Mouse (Mus musculus) hindbrain, embryonic 12.5 days (tissue): ENCODE measurements at regions not wholly inside any gene's neighbourhood (a gene's known extent, or its start where the extent isn't known, plus 50 kb on each side); places are given as distances from the start of the nearest gene placed in this dataset.

Source experiments
- ATAC-seq: fragments of 200-750 bp; cut with Nextera tagmentation; 2 replicates; pipeline ENCODE4 v1.8.0; 2017; ENCODE audit warnings: moderate TSS enrichment; ENCODE audit not compliant: low FRiP score
- H3K27ac ChIP-seq: fragments of 300-500 bp; sonication (generic); 2 replicates; pipeline ENCODE4 v1.5.1; 2016; ENCODE audit warnings: mild to moderate bottlenecking
- H3K27me3 ChIP-seq: fragments of 300-500 bp; sonication (generic); 2 replicates; pipeline ENCODE4 v1.6.1; 2016; ENCODE audit warnings: mild to moderate bottlenecking
- H3K36me3 ChIP-seq: fragments of 300-500 bp; sonication (generic); 2 replicates; pipeline ENCODE4 v1.6.1; 2016; ENCODE audit warnings: mild to moderate bottlenecking
- H3K4me1 ChIP-seq: fragments of 300-500 bp; sonication (generic); 2 replicates; pipeline ENCODE4 v1.6.1; 2016
- H3K4me2 ChIP-seq: fragments of 300-500 bp; sonication (generic); replicated peaks from 2 replicates; pipeline ENCODE4 v1.6.1; 2016; ENCODE audit warnings: mild to moderate bottlenecking
- H3K4me3 ChIP-seq: fragments of 300-500 bp; sonication (generic); 2 replicates; pipeline ENCODE4 v1.5.1; 2016; ENCODE audit warnings: mild to moderate bottlenecking
- H3K9ac ChIP-seq: fragments of 300-500 bp; sonication (generic); 2 replicates; pipeline ENCODE4 v1.6.1; 2016; ENCODE audit warnings: mild to moderate bottlenecking, moderate library complexity
- H3K9me3 ChIP-seq: fragments of 300-500 bp; sonication (generic); replicated peaks from 2 replicates; pipeline ENCODE4 v1.6.1; 2016; ENCODE audit warnings: mild to moderate bottlenecking
- WGBS: fragments of 180-500 bp; shearing (Covaris S2); methylation state at CpG from one replicate; pipeline ENCODE4 v1.1.7; 2016; 5-methylcytosine and 5-hydroxymethylcytosine counted together

GRCm38 (mm10) chr6:94389716-94390115 lies 106.0 kb upstream of the Magi1 start:
- Histone ChIP-seq H3K4me2 (no peak overlapping the region), H3K36me3 (no peaks in the 10 kb centered on the region), H3K9me3 (no peaks in the 10 kb centered on the region), H3K4me1 (no peaks in the 10 kb centered on the region), H3K27me3 (no peaks in the 10 kb centered on the region), H3K27ac (no peak overlapping the region), H3K9ac (no peak overlapping the region), H3K4me3 (no peak overlapping the region)
- 85% methylated on average over 9 of the region's 9 CpGs for WGBS
- no peak for ATAC-seq

- Histone ChIP-seq H3K9me3 (no peaks in the 10 kb centered on the region), H3K9ac (no peak overlapping the region), H3K4me3 (no peak overlapping the region), H3K27ac (no peak overlapping the region), H3K4me2 (no peak overlapping the region), H3K36me3 (no peaks in the 10 kb centered on the region), H3K4me1 (no peaks in the 10 kb centered on the region), H3K27me3 (no peaks in the 10 kb centered on the region)
- 76% methylated on average over 2 of the region's 2 CpGs for WGBS
- ATAC-seq, result no peak
These were observed 103.9 kb upstream of the Magi1 start for GRCm38 (mm10) chr6:94387648-94388047.

DNA sequence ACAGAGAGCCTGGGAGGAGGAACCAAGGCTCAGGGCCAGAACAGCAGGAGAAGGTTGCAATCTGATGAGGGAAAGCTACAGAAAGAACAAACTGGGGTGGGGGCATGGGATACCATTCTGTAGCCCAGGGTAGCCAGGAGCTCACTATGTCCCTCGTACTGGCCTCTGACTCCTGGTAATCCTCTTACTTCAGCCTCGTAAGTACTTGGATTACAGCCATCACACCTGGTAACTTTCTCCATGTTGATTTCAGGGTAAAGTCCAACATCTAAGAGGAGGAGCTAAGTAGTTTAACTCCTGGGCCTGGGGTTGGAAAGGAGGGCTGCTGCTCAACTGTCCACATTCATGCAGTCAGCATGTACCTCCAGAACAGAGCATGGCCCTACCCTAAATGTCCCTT lies 101.8 kb upstream of the Magi1 start:
- Histone ChIP-seq H3K9me3 (no peaks in the 10 kb centered on the region), H3K4me1 (no peaks in the 10 kb centered on the region), H3K36me3 (no peaks in the 10 kb centered on the region), H3K27ac (no peak overlapping the region), H3K9ac (no peak overlapping the region), H3K27me3 (no peaks in the 10 kb centered on the region), H3K4me2 (no peak overlapping the region), H3K4me3 (no peak overlapping the region)
- ATAC-seq, result no peak
- 95% methylated on average over 2 of the region's 2 CpGs for WGBS

GRCm38 (mm10) chr6:94369991-94370390 lies 86.3 kb upstream of the Magi1 start:
- Histone ChIP-seq H3K27me3 (no peaks in the 10 kb centered on the region), H3K36me3 (no peaks in the 10 kb centered on the region), H3K4me3 (no peak overlapping the region), H3K4me1 (no peaks in the 10 kb centered on the region), H3K9ac (no peak overlapping the region), H3K4me2 (no peak overlapping the region), H3K9me3 (no peaks in the 10 kb centered on the region), H3K27ac (no peak overlapping the region)
- 90% methylated on average over 2 of the region's 2 CpGs for WGBS
- no peak for ATAC-seq

GRCm38 (mm10) chr6:94363951-94364350 lies 80.2 kb upstream of the Magi1 start:
- Histone ChIP-seq H3K4me1 (no peaks in the 10 kb centered on the region), H3K9ac (no peak overlapping the region), H3K4me3 (no peak overlapping the region), H3K4me2 (no peak overlapping the region), H3K36me3 (no peaks in the 10 kb centered on the region), H3K27me3 (no peaks in the 10 kb centered on the region), H3K9me3 (no peaks in the 10 kb centered on the region), H3K27ac (no peak overlapping the region)
- WGBS, result 86% methylated on average over 6 of the region's 6 CpGs
- no peak for ATAC-seq

DNA sequence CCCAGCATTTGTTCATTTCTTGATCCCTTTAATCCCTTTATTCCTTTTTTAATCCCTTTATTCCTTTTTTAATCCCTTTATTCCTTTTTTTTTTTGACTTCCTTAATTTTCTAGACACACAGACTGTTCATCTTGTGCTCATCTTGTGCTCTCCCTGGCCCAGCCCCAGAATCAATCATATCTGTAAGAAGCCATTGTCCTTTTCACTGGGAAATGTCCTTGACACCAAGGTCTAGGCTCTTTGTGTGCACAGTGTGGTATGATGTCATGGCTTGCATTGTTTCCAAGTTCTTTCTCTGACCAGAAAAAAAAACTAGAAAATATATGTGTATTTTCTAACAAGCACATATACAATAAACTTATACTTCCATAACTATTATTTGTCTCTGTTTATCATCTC lies 78.9 kb upstream of the Magi1 start:
- Histone ChIP-seq H3K27ac (no peak overlapping the region), H3K27me3 (no peaks in the 10 kb centered on the region), H3K4me2 (no peak overlapping the region), H3K9me3 (no peaks in the 10 kb centered on the region), H3K9ac (no peak overlapping the region), H3K4me1 (no peaks in the 10 kb centered on the region), H3K4me3 (no peak overlapping the region), H3K36me3 (no peaks in the 10 kb centered on the region)
- ATAC-seq, result no peak

DNA sequence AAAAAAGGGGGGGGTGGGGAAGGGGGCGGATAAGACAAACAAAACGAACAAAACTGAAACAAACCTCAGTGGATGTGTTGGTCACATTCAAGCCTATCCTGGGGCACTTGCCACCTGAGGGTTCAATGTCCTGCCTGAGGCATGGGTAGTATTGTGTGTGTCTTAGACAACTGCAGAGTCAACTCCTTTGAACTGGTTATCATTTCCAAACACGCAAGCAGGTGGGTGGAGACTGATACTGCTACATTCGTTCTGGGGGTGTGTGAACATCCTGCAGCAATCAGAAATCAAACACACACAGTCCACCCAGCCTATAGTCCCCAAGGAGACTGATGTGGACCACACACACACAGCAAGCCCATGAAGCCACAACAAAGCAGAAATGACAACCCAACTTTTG lies 73.9 kb upstream of the Magi1 start:
- H3K9me3 ChIP-seq, result no peaks in the 10 kb centered on the region
- H3K27ac ChIP-seq, result no peak overlapping the region
- ATAC-seq, result no peak
- no peak overlapping the region for H3K4me2 ChIP-seq
- H3K27me3 ChIP-seq, result no peaks in the 10 kb centered on the region
- WGBS, result 63% methylated on average over 4 of the region's 4 CpGs
- H3K4me1 ChIP-seq, result no peaks in the 10 kb centered on the region
- H3K4me3 ChIP-seq, result no peak overlapping the region
- H3K36me3 ChIP-seq, result no peaks in the 10 kb centered on the region
- no peak overlapping the region for H3K9ac ChIP-seq

- WGBS, result 53% methylated on average over 8 of the region's 8 CpGs
- H3K27ac ChIP-seq, result no peak overlapping the region
- H3K27me3 ChIP-seq, result no peaks in the 10 kb centered on the region
- H3K4me3 ChIP-seq, result no peak overlapping the region
- ATAC-seq, result no peak
- no peaks in the 10 kb centered on the region for H3K4me1 ChIP-seq
- H3K9me3 ChIP-seq, result no peaks in the 10 kb centered on the region
- H3K4me2 ChIP-seq, result no peak overlapping the region
- H3K9ac ChIP-seq, result no peak overlapping the region
- H3K36me3 ChIP-seq, result no peaks in the 10 kb centered on the region
These were observed 70.9 kb upstream of the Magi1 start for GRCm38 (mm10) chr6:94354451-94355095.

- H3K4me3 ChIP-seq, result no peak overlapping the region
These were observed 60.6 kb upstream of the Magi1 start for GRCm38 (mm10) chr6:94344296-94344695.

DNA sequence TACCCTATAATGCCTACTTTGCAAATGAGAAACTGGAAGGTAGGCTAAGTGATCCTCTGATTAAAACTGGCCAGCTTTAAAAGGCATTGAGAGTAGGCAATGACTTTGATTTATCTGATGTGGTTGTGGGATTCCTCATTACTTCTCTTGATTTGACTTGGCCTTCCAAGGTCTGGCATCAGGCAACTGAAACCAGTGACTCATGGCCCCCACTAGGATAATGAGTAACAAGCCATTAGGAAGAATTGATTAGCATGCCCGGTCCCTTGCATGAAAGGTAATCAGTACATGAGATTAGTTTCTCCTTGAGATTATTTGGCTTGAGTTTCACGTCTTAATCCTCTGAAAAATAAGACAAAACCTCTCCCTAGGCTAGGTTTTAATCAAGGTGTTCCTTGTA lies 56.8 kb upstream of the Magi1 start:
- no peaks in the 10 kb centered on the region for H3K36me3 ChIP-seq
- no peak overlapping the region for H3K27ac ChIP-seq
- no peak overlapping the region for H3K4me2 ChIP-seq
- H3K9me3 ChIP-seq, result no peaks in the 10 kb centered on the region
- 63% methylated on average over 2 of the region's 2 CpGs for WGBS
- no peak overlapping the region for H3K4me3 ChIP-seq
- no peak overlapping the region for H3K9ac ChIP-seq
- no peaks in the 10 kb centered on the region for H3K27me3 ChIP-seq
- 0 out of 2 replicates have a peak, but pooled peaks cover 2% of the 10 kb centered on the region for H3K4me1 ChIP-seq
- ATAC-seq, result no peak

More at GRCm38 (mm10) chr6:94344296-94344695, 60.6 kb upstream of the Magi1 start:
- Histone ChIP-seq H3K9me3 (0 out of 2 replicates have a peak, but pooled peaks cover 5% of the 10 kb centered on the region), H3K27me3 (no peaks in the 10 kb centered on the region), H3K36me3 (no peaks in the 10 kb centered on the region), H3K9ac (no peak overlapping the region), H3K4me1 (no peaks in the 10 kb centered on the region), H3K4me2 (no peak overlapping the region), H3K27ac (no peak overlapping the region)
- ATAC-seq, result no peak
- WGBS, result 79% methylated on average over 2 of the region's 2 CpGs

DNA sequence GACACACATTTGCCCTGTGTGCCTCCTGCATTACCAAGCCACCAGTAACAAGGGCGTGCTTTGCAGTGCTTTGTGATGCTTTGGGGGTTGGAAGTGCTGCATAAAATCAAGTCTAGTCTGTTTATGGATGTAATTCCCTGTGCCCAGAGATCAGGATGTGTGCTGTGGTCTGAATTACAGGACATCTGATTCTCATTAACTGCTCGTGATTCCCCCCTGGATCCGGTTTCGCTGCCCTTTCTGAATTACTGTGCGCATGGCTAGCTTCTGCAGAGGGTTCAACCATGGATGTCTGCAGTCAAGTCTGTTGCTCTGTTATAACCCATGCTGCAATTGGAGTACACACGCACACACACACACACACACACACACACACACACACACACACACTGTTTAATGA lies 52.5 kb upstream of the Magi1 start:
- 57% methylated on average over 6 of the region's 6 CpGs for WGBS
- ATAC-seq, result no peak

More for the DNA sequence above, 52.5 kb upstream of the Magi1 start:
- no peak overlapping the region for H3K4me3 ChIP-seq
- H3K9me3 ChIP-seq, result no peaks in the 10 kb centered on the region
- H3K9ac ChIP-seq, result no peak overlapping the region
- no peak overlapping the region for H3K4me2 ChIP-seq
- no peaks in the 10 kb centered on the region for H3K36me3 ChIP-seq
- 0 out of 2 replicates have a peak, but pooled peaks cover 2% of the 10 kb centered on the region for H3K4me1 ChIP-seq
- no peaks in the 10 kb centered on the region for H3K27me3 ChIP-seq
- H3K27ac ChIP-seq, result no peak overlapping the region
